Mouse (Mus musculus) forebrain, embryonic 15.5 days (tissue): ENCODE measurements at regions not wholly inside any gene's neighbourhood (a gene's known extent, or its start where the extent isn't known, plus 50 kb on each side); places are given as distances from the start of the nearest gene placed in this dataset.

Experiments used
- ATAC-seq: fragments of 200-750 bp; cut with Nextera tagmentation; replicated peaks from 2 replicates; pipeline ENCODE4 v1.8.0; 2017; ENCODE audit warnings: mild to moderate bottlenecking, moderate TSS enrichment, moderate library complexity
- H3K27ac ChIP-seq: fragments of 300-500 bp; sonication (generic); replicated peaks from 2 replicates; pipeline ENCODE4 v1.5.1; 2015; ENCODE audit warnings: mild to moderate bottlenecking, inconsistent platforms
- H3K27me3 ChIP-seq: fragments of 300-500 bp; sonication (generic); 2 replicates; pipeline ENCODE4 v1.6.1; 2015; ENCODE audit warnings: inconsistent platforms
- H3K36me3 ChIP-seq: fragments of 300-500 bp; sonication (generic); 2 replicates; pipeline ENCODE4 v1.6.1; 2015; ENCODE audit warnings: mild to moderate bottlenecking, inconsistent platforms
- H3K4me1 ChIP-seq: fragments of 300-500 bp; sonication (generic); 2 replicates; pipeline ENCODE4 v1.6.1; 2015; ENCODE audit warnings: inconsistent platforms
- H3K4me2 ChIP-seq: fragments of 300-500 bp; sonication (generic); replicated peaks from 2 replicates; pipeline ENCODE4 v1.6.1; 2015; ENCODE audit warnings: mild to moderate bottlenecking, inconsistent platforms
- H3K4me3 ChIP-seq: fragments of 300-500 bp; sonication (generic); 2 replicates; pipeline ENCODE4 v1.5.1; 2015; ENCODE audit warnings: mild to moderate bottlenecking, inconsistent platforms
- H3K9ac ChIP-seq: fragments of 300-500 bp; sonication (generic); replicated peaks from 2 replicates; pipeline ENCODE4 v1.6.1; 2015; ENCODE audit warnings: mild to moderate bottlenecking, inconsistent platforms
- H3K9me3 ChIP-seq: fragments of 300-500 bp; sonication (generic); 2 replicates; pipeline ENCODE4 v1.6.1; 2016; ENCODE audit warnings: inconsistent platforms
- WGBS: fragments of 180-500 bp; shearing (Covaris S2); methylation state at CpG from one replicate; pipeline ENCODE4 v1.1.7; 2015; ENCODE audit warnings: mixed read lengths; 5-methylcytosine and 5-hydroxymethylcytosine counted together

GRCm38 (mm10) chr4:31648631-31649368, 315.1 kb upstream of the Map3k7 start:
- H3K27me3 ChIP-seq: no peaks in the 10 kb centered on the region
- no peak overlapping the region for H3K27ac ChIP-seq
- H3K9me3 ChIP-seq: no peaks in the 10 kb centered on the region
- no peak overlapping the region for H3K4me3 ChIP-seq
- WGBS: 93% methylated on average over 8 of the region's 8 CpGs
- no peak for ATAC-seq
- H3K36me3 ChIP-seq: no peaks in the 10 kb centered on the region
- no peak overlapping the region for H3K9ac ChIP-seq
- H3K4me1 ChIP-seq: no peaks in the 10 kb centered on the region
- H3K4me2 ChIP-seq: no peak overlapping the region

DNA sequence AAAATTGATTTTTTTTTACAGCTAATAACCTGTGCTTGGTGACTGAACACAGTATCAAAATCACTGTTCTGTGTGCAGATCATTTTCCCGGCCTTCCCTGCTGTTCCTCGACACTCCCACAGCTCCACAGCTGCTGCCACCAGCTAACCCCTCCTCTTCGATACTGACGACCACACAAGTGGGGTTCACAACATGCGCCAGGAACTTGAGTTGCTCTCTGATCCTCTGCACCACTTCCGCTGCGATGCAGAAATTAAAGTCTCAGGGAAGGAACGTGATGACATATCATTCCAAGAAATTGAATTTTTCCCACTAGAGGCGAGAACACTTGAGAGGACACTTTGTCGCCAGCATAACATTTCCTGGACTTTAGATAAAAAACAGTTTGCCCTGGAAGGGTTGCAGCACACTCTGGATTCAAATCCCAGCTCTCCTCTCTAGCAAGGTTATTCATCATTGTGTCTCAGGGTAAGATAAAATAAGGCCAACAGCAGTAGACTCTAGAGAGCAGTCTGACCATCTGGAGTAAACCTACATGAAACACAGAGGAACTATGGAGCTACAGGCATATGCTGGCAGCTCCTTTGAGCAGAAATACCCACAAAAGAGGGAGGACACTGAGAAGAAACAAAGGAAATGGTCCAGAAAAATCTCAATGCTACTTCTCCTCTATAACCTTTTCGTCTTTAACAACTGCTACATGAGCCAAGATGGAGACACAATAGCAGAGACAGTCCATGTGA, 308.4 kb upstream of the Map3k7 start:
- no peaks in the 10 kb centered on the region for H3K36me3 ChIP-seq
- H3K27ac ChIP-seq: no peak overlapping the region
- no peak overlapping the region for H3K9ac ChIP-seq
- no peak for ATAC-seq
- H3K4me1 ChIP-seq: no peaks in the 10 kb centered on the region
- no peaks in the 10 kb centered on the region for H3K27me3 ChIP-seq
- H3K9me3 ChIP-seq: no peaks in the 10 kb centered on the region
- H3K4me2 ChIP-seq: no peak overlapping the region
- WGBS: 70% methylated on average over 11 of the region's 11 CpGs
- no peak overlapping the region for H3K4me3 ChIP-seq

DNA sequence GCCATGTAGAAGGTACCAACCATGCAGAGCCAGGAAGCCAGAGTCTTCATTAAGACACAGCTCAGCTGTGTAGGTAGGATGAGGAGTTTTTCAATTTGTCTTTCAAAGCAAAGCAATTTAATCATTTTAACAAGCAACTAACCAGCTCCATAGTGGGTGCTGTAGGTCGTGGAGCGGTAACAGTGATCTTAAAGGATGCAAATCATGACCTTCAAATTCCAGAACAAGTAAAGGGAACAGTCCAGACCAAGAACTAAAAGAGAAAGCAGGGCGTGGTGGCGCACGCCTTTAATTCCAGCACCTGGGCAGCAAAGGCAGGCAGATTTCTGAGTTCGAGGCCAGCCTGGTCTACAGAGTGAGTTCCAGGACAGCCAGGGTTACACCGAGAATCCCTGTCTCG, 307.8 kb upstream of the Map3k7 start:
- ATAC-seq: no peak
- no peaks in the 10 kb centered on the region for H3K4me1 ChIP-seq
- H3K4me2 ChIP-seq: no peak overlapping the region
- H3K27me3 ChIP-seq: no peaks in the 10 kb centered on the region
- no peak overlapping the region for H3K9ac ChIP-seq
- WGBS: 93% methylated on average over 8 of the region's 8 CpGs
- H3K36me3 ChIP-seq: no peaks in the 10 kb centered on the region
- no peak overlapping the region for H3K27ac ChIP-seq
- H3K9me3 ChIP-seq: no peaks in the 10 kb centered on the region
- H3K4me3 ChIP-seq: no peak overlapping the region

DNA sequence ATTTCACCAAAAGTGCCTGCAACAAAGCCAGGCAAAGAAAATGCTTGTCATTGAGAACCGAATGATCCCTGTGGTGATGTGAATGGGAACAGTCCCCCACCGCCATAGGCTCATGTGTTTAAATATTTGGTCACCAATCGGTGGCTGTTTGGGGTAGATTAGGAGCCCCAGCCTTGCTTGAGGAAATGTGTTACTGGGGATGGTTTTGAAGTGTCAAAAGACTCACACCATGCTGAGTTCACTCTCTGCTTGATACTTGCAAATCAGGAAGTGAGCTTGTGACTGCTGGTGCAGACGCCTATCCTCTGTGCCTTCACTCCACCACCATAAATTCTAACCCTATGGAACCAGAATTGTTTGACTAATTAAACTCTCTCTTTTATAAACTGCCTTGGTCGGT, 305.1 kb upstream of the Map3k7 start:
- Histone ChIP-seq H3K36me3 (no peaks in the 10 kb centered on the region), H3K9me3 (no peaks in the 10 kb centered on the region), H3K27me3 (no peaks in the 10 kb centered on the region), H3K27ac (no peak overlapping the region), H3K9ac (no peak overlapping the region), H3K4me3 (no peak overlapping the region), H3K4me2 (no peak overlapping the region), H3K4me1 (no peaks in the 10 kb centered on the region)
- ATAC-seq: no peak
- WGBS: 73% methylated on average over 5 of the region's 5 CpGs

DNA sequence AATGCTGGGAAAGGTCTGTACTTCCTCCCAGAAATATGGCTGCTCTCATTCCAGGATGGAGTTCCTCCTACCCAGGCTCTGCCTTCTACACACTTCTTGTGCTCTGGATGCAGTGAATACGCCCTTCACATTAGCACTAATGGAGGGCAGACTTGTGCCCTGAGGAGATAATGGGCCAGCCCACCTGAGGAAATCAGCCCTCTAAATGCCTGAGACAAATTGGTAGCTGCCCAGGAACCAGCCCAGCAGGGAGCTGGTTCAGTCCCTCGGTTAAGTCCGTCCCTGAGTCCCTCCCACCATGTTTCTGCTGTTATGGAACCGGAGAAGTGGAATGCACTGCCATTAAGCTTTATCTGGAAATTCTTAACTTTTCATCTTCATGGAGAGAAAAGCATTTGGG, 303.0 kb upstream of the Map3k7 start:
- Histone ChIP-seq H3K4me3 (no peak overlapping the region), H3K4me2 (no peak overlapping the region), H3K36me3 (no peaks in the 10 kb centered on the region), H3K27me3 (no peaks in the 10 kb centered on the region), H3K9me3 (no peaks in the 10 kb centered on the region), H3K9ac (no peak overlapping the region), H3K27ac (no peak overlapping the region), H3K4me1 (no peaks in the 10 kb centered on the region)
- WGBS: 23% methylated on average over 4 of the region's 4 CpGs
- ATAC-seq: no peak

DNA sequence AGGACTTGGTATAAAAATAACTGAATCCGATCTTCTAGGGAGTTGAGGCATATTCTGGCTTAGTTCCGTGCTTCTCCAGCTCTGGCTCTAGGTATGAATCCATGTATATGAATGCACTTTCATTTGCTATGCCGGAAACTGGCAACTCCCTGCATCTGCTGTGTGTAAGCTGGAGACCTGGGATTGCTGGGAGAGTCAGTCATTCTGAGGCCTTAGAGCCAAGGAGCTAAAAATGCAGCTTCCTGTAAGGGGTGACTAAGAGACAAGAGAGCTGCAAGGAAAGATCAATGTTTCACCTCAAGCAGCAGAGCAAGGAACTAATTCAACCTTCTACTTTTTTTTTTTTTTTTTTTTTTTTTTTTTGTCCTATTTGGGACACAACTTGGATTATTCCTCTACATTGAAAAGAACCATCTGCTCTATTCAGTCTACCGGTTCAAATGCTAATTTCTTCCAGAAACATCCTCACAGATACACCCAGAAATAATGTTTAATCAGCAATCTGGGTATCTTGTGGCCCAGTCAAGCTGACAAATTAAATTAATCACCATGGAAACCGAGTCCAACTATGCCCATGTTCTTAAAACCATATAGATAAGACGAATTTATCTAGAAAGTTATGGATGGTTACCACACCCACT, 292.2 kb upstream of the Map3k7 start:
- Histone ChIP-seq H3K27me3 (no peaks in the 10 kb centered on the region), H3K9ac (no peak overlapping the region), H3K4me1 (peaks cover 5% of the 10 kb centered on the region), H3K9me3 (no peaks in the 10 kb centered on the region), H3K4me2 (no peak overlapping the region), H3K27ac (peak overlapping the region; percentile 47; the same call in 1 of the 2 replicates), H3K4me3 (no peak overlapping the region), H3K36me3 (no peaks in the 10 kb centered on the region)
- ATAC-seq: peak; percentile 85
- 36% methylated on average over 6 of the region's 6 CpGs for WGBS

- Histone ChIP-seq H3K27ac (no peak overlapping the region), H3K4me2 (no peak overlapping the region), H3K4me3 (no peak overlapping the region), H3K27me3 (no peaks in the 10 kb centered on the region), H3K9me3 (no peaks in the 10 kb centered on the region), H3K36me3 (no peaks in the 10 kb centered on the region), H3K9ac (no peak overlapping the region), H3K4me1 (peaks cover 5% of the 10 kb centered on the region)
- ATAC-seq: peak; percentile 27; the same call in 1 of the 2 replicates
- WGBS: 37% methylated on average over 9 of the region's 9 CpGs
Observed at GRCm38 (mm10) chr4:31672171-31672841, 291.6 kb upstream of the Map3k7 start.

DNA sequence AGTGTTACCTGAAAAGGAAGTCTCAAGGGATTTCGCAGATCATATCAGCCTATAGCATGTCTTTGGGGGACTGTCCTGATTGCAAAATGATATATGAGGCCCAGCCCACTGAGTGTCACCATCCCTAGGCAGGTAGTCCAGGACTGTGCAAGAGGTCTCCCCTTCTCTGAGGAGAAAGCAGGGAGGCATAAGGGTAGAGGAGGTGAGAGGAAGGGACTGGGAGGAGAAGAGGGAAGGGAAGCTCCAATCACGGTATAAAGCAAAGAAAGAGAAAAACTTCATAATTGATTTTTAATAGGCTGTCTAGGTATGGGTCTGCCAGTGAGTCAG, 291.1 kb upstream of the Map3k7 start:
- no peak overlapping the region for H3K9ac ChIP-seq
- H3K4me3 ChIP-seq: no peak overlapping the region
- H3K27me3 ChIP-seq: no peaks in the 10 kb centered on the region
- 79% methylated on average over 2 of the region's 2 CpGs for WGBS
- peak; percentile 63; the same call in 1 of the 2 replicates for ATAC-seq
- H3K4me2 ChIP-seq: no peak overlapping the region
- no peak overlapping the region for H3K27ac ChIP-seq
- no peaks in the 10 kb centered on the region for H3K36me3 ChIP-seq
- no peaks in the 10 kb centered on the region for H3K9me3 ChIP-seq
- peaks cover 5% of the 10 kb centered on the region for H3K4me1 ChIP-seq

GRCm38 (mm10) chr4:31679007-31679590, 284.8 kb upstream of the Map3k7 start:
- H3K4me3 ChIP-seq: no peak overlapping the region
- no peak overlapping the region for H3K4me2 ChIP-seq
- H3K27me3 ChIP-seq: no peaks in the 10 kb centered on the region
- ATAC-seq: no peak; the same call in 1 of the 2 replicates
- no peaks in the 10 kb centered on the region for H3K9me3 ChIP-seq
- no peak overlapping the region for H3K9ac ChIP-seq
- 32% methylated on average over 13 of the region's 13 CpGs for WGBS
- no peaks in the 10 kb centered on the region for H3K36me3 ChIP-seq
- H3K27ac ChIP-seq: no peak overlapping the region
- peaks cover 4% of the 10 kb centered on the region; the same call in 1 of the 2 replicates for H3K4me1 ChIP-seq

DNA sequence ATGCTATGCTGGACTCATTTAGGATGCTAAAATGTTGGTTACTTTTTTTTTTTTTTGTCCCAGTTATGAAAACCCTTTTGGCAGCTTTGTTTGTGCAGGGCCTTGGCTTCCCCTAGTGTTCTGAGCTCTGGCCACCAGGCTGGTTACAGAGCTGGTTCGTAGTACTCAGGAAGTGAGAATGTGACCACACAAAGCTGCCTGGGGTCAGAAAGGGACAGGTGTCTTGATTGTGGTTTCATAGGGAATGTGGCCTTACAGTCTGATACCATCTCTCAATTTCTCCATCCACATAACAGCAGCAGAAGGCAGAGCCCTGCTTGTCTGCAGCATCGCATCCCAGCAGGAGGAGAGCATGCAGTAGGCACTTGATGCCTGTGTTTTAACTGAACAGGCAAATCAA, 282.9 kb upstream of the Map3k7 start:
- no peak for ATAC-seq
- Histone ChIP-seq H3K36me3 (no peaks in the 10 kb centered on the region), H3K9ac (no peak overlapping the region), H3K4me3 (no peak overlapping the region), H3K4me1 (peaks cover 4% of the 10 kb centered on the region; the same call in 1 of the 2 replicates), H3K27me3 (no peaks in the 10 kb centered on the region), H3K27ac (no peak overlapping the region), H3K4me2 (no peak overlapping the region), H3K9me3 (no peaks in the 10 kb centered on the region)
- WGBS: 91% methylated on average over 2 of the region's 2 CpGs

DNA sequence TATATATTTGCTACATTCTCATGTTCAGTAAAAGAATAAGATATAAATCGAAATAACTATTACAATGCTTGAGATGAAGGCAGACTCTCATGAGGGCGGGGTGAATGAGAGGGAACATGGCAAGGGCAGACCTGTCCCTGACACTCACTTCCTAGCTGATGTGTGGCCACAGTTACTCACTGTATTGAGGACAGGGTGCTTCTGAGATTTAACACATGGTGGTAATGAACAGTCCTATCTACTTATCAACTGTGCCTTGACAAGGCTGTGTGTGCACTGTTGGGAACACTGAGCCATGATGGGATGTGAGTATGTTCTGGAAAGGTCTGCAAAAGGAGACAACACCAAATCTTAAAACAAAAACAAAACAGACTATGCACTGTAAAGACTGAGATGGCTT, 274.8 kb upstream of the Map3k7 start:
- no peaks in the 10 kb centered on the region for H3K9me3 ChIP-seq
- H3K27ac ChIP-seq: no peak overlapping the region
- 97% methylated on average over 2 of the region's 2 CpGs for WGBS
- no peak overlapping the region for H3K4me3 ChIP-seq
- H3K36me3 ChIP-seq: no peaks in the 10 kb centered on the region
- no peaks in the 10 kb centered on the region for H3K4me1 ChIP-seq
- H3K9ac ChIP-seq: no peak overlapping the region
- no peaks in the 10 kb centered on the region for H3K27me3 ChIP-seq
- H3K4me2 ChIP-seq: no peak overlapping the region
- no peak for ATAC-seq
